Comparison of ENCODE assay signal across 13 mouse cellular contexts in genomic region chr3:86069646-86070250, GRCm38 (mm10).
DNase-seq lines count a peak whose midpoint lies in the region; ATAC-seq and TF ChIP-seq lines count a peak whose summit lies in the region.
"Had no signal": no experiment of that assay in that cellular context is flagged by ENCODE, and none has a peak within 500 bp of the region (broad histone marks: within the 10 kb centered on the region; RNA-seq: fewer than 3 reads in every experiment).

No protein-coding gene starts in this region.

- no peaks in the 10 kb centered on the region for H3K9me3 ChIP-seq in intestine, postnatal 0 days (ENCODE audit: control insufficient read depth)
- no peaks in the 10 kb centered on the region for H3K9me3 ChIP-seq in intestine, embryonic 16.5 days (ENCODE audit: control insufficient read depth, low read length)
- H3K9me3 ChIP-seq in E14TG2a.4 (ENCODE audit: low read length), result no peaks in the 10 kb centered on the region
- no peaks in the 10 kb centered on the region for H3K9me3 ChIP-seq in embryonic facial prominence, embryonic 13.5 days
- no peaks in the 10 kb centered on the region for H3K9me3 ChIP-seq in intestine, embryonic 15.5 days
- H3K9me3 ChIP-seq: neural tube, embryonic 12.5 days had no signal

- H3K4me1 ChIP-seq in intestine, postnatal 0 days (replicated peaks; ENCODE audit: control insufficient read depth, insufficient read depth, low read length), result no peaks in the 10 kb centered on the region
- H3K4me1 ChIP-seq in intestine, embryonic 16.5 days (ENCODE audit: control insufficient read depth, insufficient read depth, low read length), result no peaks in the 10 kb centered on the region
- peaks cover 11% of the 10 kb centered on the region for H3K4me1 ChIP-seq in E14TG2a.4 (replicated peaks; ENCODE audit: low read depth, low read length)
- H3K4me1 ChIP-seq in embryonic facial prominence, embryonic 13.5 days, result peaks cover 24% of the 10 kb centered on the region
- no peaks in the 10 kb centered on the region for H3K4me1 ChIP-seq in intestine, embryonic 15.5 days (replicated peaks)
- H3K4me1 ChIP-seq: neural tube, embryonic 12.5 days had no signal

- H3K27me3 ChIP-seq in intestine, postnatal 0 days (replicated peaks; ENCODE audit: control insufficient read depth, insufficient read depth, low read length), result no peaks in the 10 kb centered on the region
- no peaks in the 10 kb centered on the region for H3K27me3 ChIP-seq in intestine, embryonic 16.5 days (replicated peaks; ENCODE audit: control insufficient read depth, insufficient read depth, low read length)
- H3K27me3 ChIP-seq in E14TG2a.4 (ENCODE audit: insufficient read depth, low read length), result no peaks in the 10 kb centered on the region
- H3K27me3 ChIP-seq in embryonic facial prominence, embryonic 13.5 days, result no peaks in the 10 kb centered on the region
- no peaks in the 10 kb centered on the region for H3K27me3 ChIP-seq in intestine, embryonic 15.5 days (replicated peaks)
- H3K27me3 ChIP-seq: neural tube, embryonic 12.5 days had no signal

- no peak overlapping the region for H3K27ac ChIP-seq in intestine, postnatal 0 days (ENCODE audit: low read depth, low read length)
- H3K27ac ChIP-seq in intestine, embryonic 16.5 days (ENCODE audit: low read length), result no peak overlapping the region
- H3K27ac ChIP-seq in embryonic facial prominence, embryonic 13.5 days, result peak overlapping the region; percentile 39
- H3K27ac ChIP-seq in intestine, embryonic 15.5 days, result no peak overlapping the region
- H3K27ac ChIP-seq: hindbrain, embryonic 14.5 days; neural tube, embryonic 12.5 days had no signal

- no peak overlapping the region for H3K9ac ChIP-seq in intestine, postnatal 0 days (ENCODE audit: low read depth, low read length)
- no peak overlapping the region for H3K9ac ChIP-seq in intestine, embryonic 16.5 days (ENCODE audit: low read depth, low read length)
- H3K9ac ChIP-seq in embryonic facial prominence, embryonic 13.5 days, result no peak overlapping the region
- no peak overlapping the region for H3K9ac ChIP-seq in intestine, embryonic 15.5 days
- H3K9ac ChIP-seq: hindbrain, embryonic 14.5 days; neural tube, embryonic 12.5 days had no signal

- H3K4me3 ChIP-seq in intestine, postnatal 0 days (ENCODE audit: low read depth, low read length), result no peak overlapping the region
- H3K4me3 ChIP-seq in intestine, embryonic 16.5 days (ENCODE audit: low read length), result no peak overlapping the region
- H3K4me3 ChIP-seq in E14TG2a.4 (replicated peaks; ENCODE audit: low read length), result no peak overlapping the region
- H3K4me3 ChIP-seq in embryonic facial prominence, embryonic 13.5 days, result no peak overlapping the region
- no peak overlapping the region for H3K4me3 ChIP-seq in intestine, embryonic 15.5 days (replicated peaks)
- H3K4me3 ChIP-seq: erythroblast, embryonic 14.5 days; neural tube, embryonic 12.5 days had no signal

- H3K36me3 ChIP-seq in intestine, postnatal 0 days (ENCODE audit: control insufficient read depth, insufficient read depth), result no peaks in the 10 kb centered on the region
- H3K36me3 ChIP-seq in intestine, embryonic 16.5 days (ENCODE audit: control insufficient read depth, insufficient read depth, low read length), result no peaks in the 10 kb centered on the region
- H3K36me3 ChIP-seq in E14TG2a.4 (ENCODE audit: insufficient read depth, low read length), result no peaks in the 10 kb centered on the region
- H3K36me3 ChIP-seq in embryonic facial prominence, embryonic 13.5 days, result no peaks in the 10 kb centered on the region
- H3K36me3 ChIP-seq in intestine, embryonic 15.5 days, result no peaks in the 10 kb centered on the region
- H3K36me3 ChIP-seq: neural tube, embryonic 12.5 days had no signal

- WGBS in intestine, postnatal 0 days, result 91% methylated on average over 11 of the region's 11 CpGs
- WGBS in intestine, embryonic 16.5 days, result 91% methylated on average over 11 of the region's 11 CpGs
- 85% methylated on average over 11 of the region's 11 CpGs for WGBS in embryonic facial prominence, embryonic 13.5 days
- WGBS in intestine, embryonic 15.5 days, result 88% methylated on average over 11 of the region's 11 CpGs

- peak; percentile 38 for DNase-seq in 3T3-L1 (ENCODE audit: low read depth, low spot score)
- DNase-seq: cerebellum, adult 18-20 months; gastrocnemius, postnatal 14 days; right cerebral cortex, postnatal 14 days had no signal

- ATAC-seq in intestine, postnatal 0 days, result no peak
- ATAC-seq in intestine, embryonic 16.5 days, result no peak
- ATAC-seq in embryonic facial prominence, embryonic 13.5 days (ENCODE audit: insufficient number of reproducible peaks, insufficient read depth, low FRiP score, low TSS enrichment, low read depth), result no peak
- ATAC-seq in inflammation-experienced regulatory T-cells, adult 6 months, result no peak
- ATAC-seq in intestine, embryonic 15.5 days, result no peak

- H3K4me2 ChIP-seq in intestine, postnatal 0 days (replicated peaks; ENCODE audit: low read depth), result no peak overlapping the region
- no peak overlapping the region for H3K4me2 ChIP-seq in intestine, embryonic 16.5 days (ENCODE audit: low read depth, low read length)
- no peak overlapping the region for H3K4me2 ChIP-seq in embryonic facial prominence, embryonic 13.5 days
- no peak overlapping the region for H3K4me2 ChIP-seq in intestine, embryonic 15.5 days (replicated peaks)
- H3K4me2 ChIP-seq: hindbrain, embryonic 14.5 days; neural tube, embryonic 12.5 days had no signal

- TF ChIP-seq CTCF in intestine, postnatal 0 days (IDR thresholded peaks at IDR 0.05; ENCODE audit: low read depth), result peak; percentile 65
- peak; percentile 36 for TF ChIP-seq CTCF in E14TG2a.4 (conservative IDR thresholded peaks at IDR 0.05; ENCODE audit: low read length)
